Mouse (Mus musculus) cerebellum, adult 2 months (tissue): ENCODE results near the gene Bag3. TPM values are rescaled to one million over a fixed set of nuclear protein-coding genes. Genes with fewer than 3 reads are reported as not detected.

Experiments
- DNase-seq, 2 experiments: peaks; one replicate each; pipeline ENCODE4 v3.0.0; 2021
- H3K27ac ChIP-seq: fragments of 200-500 bp; 2 replicates; pipeline ENCODE4 v1.5.1; 2012; ENCODE audit warnings: low read length, control low read depth, inconsistent platforms; ENCODE audit not compliant: insufficient read depth
- H3K27me3 ChIP-seq: fragments of 200-500 bp; 2 replicates; pipeline ENCODE4 v1.6.1; 2012; ENCODE audit warnings: inconsistent platforms, mild to moderate bottlenecking, low read length, moderate library complexity; ENCODE audit not compliant: control insufficient read depth, insufficient read depth
- H3K4me1 ChIP-seq: fragments of 200-500 bp; 2 replicates; pipeline ENCODE4 v1.6.1; 2011; ENCODE audit warnings: low read length; ENCODE audit not compliant: control insufficient read depth, insufficient read depth
- H3K4me3 ChIP-seq: fragments of 200-500 bp; replicated peaks from 2 replicates; pipeline ENCODE3; 2011; ENCODE audit warnings: mild to moderate bottlenecking, low read depth, low read length, control low read depth; ENCODE audit not compliant: insufficient read depth
- CTCF ChIP-seq: fragments of 200-500 bp; IDR thresholded peaks from 2 replicates; pipeline ENCODE4 v1.5.1; 2011; ENCODE audit warnings: low read depth, mild to moderate bottlenecking, control low read depth, low read length, moderate library complexity, borderline replicate concordance; ENCODE audit not compliant: insufficient read depth
- POLR2A ChIP-seq: fragments of 200-500 bp; IDR thresholded peaks from 2 replicates; pipeline ENCODE4 v1.6.1; 2011; ENCODE audit warnings: low read length, control low read depth, borderline replicate concordance; ENCODE audit not compliant: insufficient read depth
- WGBS: fragments of 180-500 bp; shearing (Covaris S2); methylation state at CpG from one replicate; pipeline ENCODE4 v1.1.7; 2018; 5-methylcytosine and 5-hydroxymethylcytosine counted together
- polyA plus RNA-seq: library from polyadenylated mRNA; depleted of rRNA; stranded (reverse); fragments of >200 nt; gene quantifications from 2 replicates; pipeline ENCODE4 v1.2.3, GENCODE M21; 2012

Bag3 gene
- polyA plus RNA-seq, 1 experiment, result 19.0 TPM

DNA sequence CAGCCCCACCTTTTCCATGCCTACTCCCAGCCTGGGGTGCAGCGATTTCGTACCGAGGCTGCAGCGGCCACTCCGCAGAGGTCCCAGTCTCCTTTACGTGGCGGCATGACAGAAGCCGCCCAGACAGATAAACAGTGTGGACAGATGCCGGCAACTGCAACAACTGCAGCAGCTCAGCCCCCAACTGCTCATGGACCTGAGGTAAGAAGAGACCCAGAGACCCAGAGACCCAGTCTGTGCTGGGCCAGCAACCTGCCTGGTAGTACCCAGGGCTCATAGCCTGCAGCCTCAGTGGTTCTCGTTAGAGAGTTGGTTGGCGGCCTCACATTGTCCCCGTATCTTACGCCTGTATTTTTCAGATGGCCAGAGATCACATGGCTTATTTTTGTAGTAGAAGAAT is 16.7 kb downstream of the Bag3 start:
- Histone ChIP-seq H3K4me3 (no peak overlapping the region), H3K27ac (no peak overlapping the region), H3K27me3 (no peaks in the 10 kb centered on the region), H3K4me1 (peaks cover 24% of the 10 kb centered on the region)
- 95% methylated on average over 13 of the region's 13 CpGs for WGBS
- DNase-seq, result no peak
- no peak for TF ChIP-seq POLR2A
- no peak for TF ChIP-seq CTCF

DNA sequence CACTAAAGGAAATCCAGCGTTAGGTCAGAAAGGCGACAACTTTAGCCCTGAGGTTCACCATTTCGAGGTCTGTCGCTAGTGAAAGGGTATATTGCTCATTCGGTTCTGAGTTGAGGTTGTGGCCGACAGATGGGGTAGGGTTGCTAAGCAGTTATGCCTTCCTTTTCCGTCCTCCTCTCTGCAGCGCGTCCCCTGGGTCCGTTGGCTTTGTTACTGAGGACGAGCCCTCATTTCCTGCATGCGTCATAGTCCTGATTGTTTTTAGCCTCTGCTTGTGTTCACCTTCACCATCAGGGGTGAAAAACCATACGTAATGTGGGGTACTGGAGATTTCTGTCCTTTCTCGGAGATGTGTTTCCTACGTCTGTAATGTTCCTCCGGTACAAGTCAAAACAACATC is 17.3 kb downstream of the Bag3 start:
- 85% methylated on average over 16 of the region's 16 CpGs for WGBS
- TF ChIP-seq POLR2A (no peak), CTCF (no peak)
- no peak for DNase-seq
- Histone ChIP-seq H3K27ac (no peak overlapping the region), H3K4me1 (peaks cover 24% of the 10 kb centered on the region), H3K27me3 (no peaks in the 10 kb centered on the region), H3K4me3 (no peak overlapping the region)

DNA sequence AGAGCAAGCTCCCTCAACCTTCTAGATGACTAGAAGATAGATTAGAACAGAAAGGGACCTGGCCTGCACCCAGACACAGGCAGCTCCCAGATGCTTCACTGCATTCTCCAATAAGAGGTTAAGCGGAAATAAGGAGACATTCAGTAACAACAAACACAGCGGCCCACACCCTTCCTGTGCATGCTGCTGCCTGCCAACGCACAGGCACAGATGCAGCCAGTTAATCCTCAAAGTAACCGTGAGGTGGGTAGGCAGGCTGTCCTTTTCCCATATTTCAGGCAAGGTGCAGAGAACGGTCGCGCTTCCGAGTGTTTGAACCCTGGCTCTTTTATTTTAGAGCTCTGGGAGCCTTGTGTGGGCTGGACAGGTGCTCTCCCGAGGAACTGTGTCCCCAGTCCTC is 17.8 kb downstream of the Bag3 start:
- no peak for TF ChIP-seq CTCF
- TF ChIP-seq POLR2A, result no peak
- no peaks in the 10 kb centered on the region for H3K27me3 ChIP-seq
- WGBS, result 62% methylated on average over 9 of the region's 9 CpGs
- no peak for DNase-seq
- peaks cover 24% of the 10 kb centered on the region for H3K4me1 ChIP-seq
- H3K4me3 ChIP-seq, result no peak overlapping the region
- no peak overlapping the region for H3K27ac ChIP-seq

DNA sequence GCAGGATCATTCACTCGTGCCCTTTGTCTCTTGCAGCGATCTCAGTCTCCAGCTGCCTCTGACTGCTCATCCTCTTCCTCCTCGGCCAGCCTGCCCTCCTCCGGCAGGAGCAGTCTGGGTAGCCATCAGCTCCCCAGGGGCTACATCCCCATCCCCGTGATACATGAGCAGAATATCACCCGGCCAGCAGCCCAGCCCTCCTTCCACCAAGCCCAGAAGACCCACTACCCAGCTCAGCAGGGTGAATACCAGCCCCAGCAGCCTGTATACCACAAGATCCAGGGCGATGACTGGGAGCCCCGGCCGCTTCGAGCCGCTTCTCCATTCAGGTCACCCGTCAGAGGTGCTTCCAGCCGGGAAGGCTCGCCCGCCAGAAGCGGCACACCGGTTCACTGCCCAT is 18.4 kb downstream of the Bag3 start:
- no peak overlapping the region for H3K27ac ChIP-seq
- peaks cover 24% of the 10 kb centered on the region for H3K4me1 ChIP-seq
- no peak for DNase-seq
- WGBS, result 78% methylated on average over 17 of the region's 17 CpGs
- TF ChIP-seq CTCF, result no peak
- TF ChIP-seq POLR2A, result no peak
- no peaks in the 10 kb centered on the region for H3K27me3 ChIP-seq
- H3K4me3 ChIP-seq, result no peak overlapping the region

DNA sequence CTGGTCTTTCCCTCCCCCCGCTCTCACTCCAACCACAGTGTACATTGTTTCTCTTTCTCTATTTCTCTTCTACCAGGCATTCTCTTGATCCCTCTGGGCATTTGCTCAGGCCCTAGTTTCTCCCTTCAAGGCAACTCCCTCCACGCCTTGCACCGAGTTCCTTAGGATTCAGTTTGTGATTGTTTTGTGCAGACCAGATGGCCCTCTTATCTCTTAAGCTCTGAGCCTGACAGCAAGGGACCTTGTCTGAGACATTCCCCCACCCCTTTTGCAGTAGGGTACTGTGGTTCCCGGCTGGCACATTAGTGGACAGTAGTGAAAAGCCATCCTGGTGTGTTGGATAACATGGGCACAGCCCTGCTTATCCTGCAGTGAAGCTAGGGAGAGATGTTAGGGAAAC is 19.1 kb downstream of the Bag3 start:
- TF ChIP-seq POLR2A (no peak), CTCF (no peak)
- Histone ChIP-seq H3K27me3 (no peaks in the 10 kb centered on the region), H3K4me3 (no peak overlapping the region), H3K27ac (no peak overlapping the region), H3K4me1 (peaks cover 22% of the 10 kb centered on the region)
- 69% methylated on average over 4 of the region's 4 CpGs for whole genome bisulfite sequencing
- no peak for DNase-seq

DNA sequence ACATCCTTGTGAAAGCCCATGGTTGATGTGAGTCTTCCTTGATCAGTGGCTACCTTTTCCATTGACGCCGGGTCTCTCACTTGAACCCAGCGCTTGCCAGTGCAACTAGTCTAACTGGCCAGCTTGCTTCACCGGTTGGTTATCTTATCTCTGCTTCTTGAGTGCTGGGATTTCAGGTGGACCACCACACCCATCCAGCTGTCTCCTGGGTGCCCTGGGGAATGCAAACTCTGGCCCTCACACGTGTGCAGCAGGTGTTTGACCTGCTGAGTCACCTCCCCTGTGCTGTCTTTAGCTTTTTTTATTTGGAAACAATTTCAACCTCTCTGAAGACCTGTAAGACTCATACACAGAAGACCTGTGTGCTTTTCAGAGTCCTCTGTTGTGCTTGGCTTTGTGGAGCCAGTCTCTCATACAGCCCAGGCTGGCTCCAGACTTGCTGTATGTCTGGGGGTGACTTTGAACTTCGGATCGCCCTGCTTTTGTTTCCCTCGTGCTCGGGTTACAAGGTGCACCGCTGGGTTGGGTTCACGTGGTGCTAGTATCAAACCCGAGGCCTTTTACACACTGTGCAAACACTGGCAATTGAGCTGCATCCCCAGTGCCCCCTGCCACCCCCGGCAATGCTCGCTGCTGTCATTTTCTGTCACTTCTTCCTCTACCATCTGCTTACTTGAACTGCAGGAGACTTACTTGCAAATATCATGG is 19.9 kb downstream of the Bag3 start:
- DNase-seq, result no peak
- no peak overlapping the region for H3K27ac ChIP-seq
- peaks cover 14% of the 10 kb centered on the region for H3K4me1 ChIP-seq
- no peak overlapping the region for H3K4me3 ChIP-seq
- no peak for TF ChIP-seq CTCF
- TF ChIP-seq POLR2A, result no peak
- WGBS, result 54% methylated on average over 14 of the region's 14 CpGs
- no peaks in the 10 kb centered on the region for H3K27me3 ChIP-seq

DNA sequence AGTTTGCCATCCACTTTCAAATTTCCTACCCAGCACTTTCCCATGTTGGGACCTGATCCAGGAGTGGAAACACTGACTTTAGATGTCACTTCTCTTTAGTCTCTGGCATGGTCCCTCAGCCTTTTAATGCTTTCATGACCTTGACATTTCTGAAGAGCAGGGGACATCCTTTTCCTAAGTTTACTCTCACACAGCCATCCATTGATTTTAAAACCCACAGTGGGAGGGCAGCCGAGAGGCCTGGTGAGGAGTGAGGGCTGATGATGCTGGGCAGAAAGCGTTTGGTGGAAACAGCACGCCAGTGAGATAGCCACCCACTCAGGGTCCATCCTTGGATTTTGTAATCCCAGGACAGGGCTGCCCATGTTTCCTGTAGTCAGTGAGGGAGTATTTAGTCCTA is 20.5 kb downstream of the Bag3 start:
- WGBS, result 77% methylated on average over 3 of the region's 3 CpGs
- TF ChIP-seq POLR2A (no peak), CTCF (no peak)

DNA sequence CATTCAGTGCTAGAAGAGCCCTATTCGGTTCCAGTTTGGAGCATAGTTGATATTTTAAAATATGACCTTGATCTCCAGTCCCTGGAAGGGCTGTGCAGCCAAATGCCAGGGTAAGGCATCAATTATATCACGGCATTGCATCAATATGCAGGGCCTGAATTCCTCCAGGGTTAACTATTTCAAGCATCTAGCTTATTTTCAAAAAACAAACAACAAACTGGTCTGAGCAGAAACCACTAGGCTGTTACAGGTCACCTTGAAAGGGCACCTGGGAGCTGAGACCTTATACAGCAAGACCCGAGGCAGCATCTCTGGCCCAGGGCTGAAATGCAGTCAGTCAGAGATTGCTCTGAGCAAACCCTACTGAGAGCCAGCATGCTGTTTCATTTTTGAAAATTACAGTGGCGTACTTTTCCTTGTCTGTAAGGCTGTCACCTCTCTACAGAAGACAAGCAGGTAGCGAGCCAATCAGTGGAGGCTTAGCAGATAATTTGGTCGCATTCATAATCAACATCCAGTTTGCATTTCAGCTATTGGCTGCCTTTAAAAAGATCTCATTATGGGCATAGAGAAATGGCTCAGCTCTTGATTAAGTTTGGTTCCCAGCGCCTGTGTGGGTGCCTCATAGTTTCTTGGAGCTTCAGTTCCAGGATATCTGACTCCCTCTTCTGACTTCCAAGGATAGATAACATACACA is 21.3 kb downstream of the Bag3 start:
- no peak for TF ChIP-seq POLR2A
- TF ChIP-seq CTCF, result no peak
- Histone ChIP-seq H3K27ac (no peak overlapping the region), H3K4me1 (peaks cover 16% of the 10 kb centered on the region), H3K27me3 (no peaks in the 10 kb centered on the region), H3K4me3 (no peak overlapping the region)
- DNase-seq, result no peak
- 88% methylated on average over 7 of the region's 7 CpGs for WGBS

More for the DNA sequence above, 20.5 kb downstream of the Bag3 start:
- Histone ChIP-seq H3K27ac (no peak overlapping the region), H3K4me3 (no peak overlapping the region), H3K27me3 (no peaks in the 10 kb centered on the region), H3K4me1 (peaks cover 11% of the 10 kb centered on the region)
- no peak for DNase-seq
